Mouse (Mus musculus) lung, embryonic 14.5 days (tissue): ENCODE results near the gene Plcd4. TPM values are rescaled to one million over a fixed set of nuclear protein-coding genes. Genes with fewer than 3 reads are reported as not detected.

ENCODE experiments used
- ATAC-seq: fragments of 200-750 bp; cut with Nextera tagmentation; 2 replicates; pipeline ENCODE4 v1.8.0; 2017; ENCODE audit warnings: mild to moderate bottlenecking, moderate TSS enrichment, moderate library complexity; ENCODE audit not compliant: insufficient read depth
- DNase-seq: peaks from one replicate; pipeline ENCODE4 v3.0.0-alpha.2; 2015
- H3K27ac ChIP-seq: fragments of 300-500 bp; sonication (generic); 2 replicates; pipeline ENCODE4 v1.5.1; 2014; ENCODE audit warnings: low read depth, mild to moderate bottlenecking, moderate library complexity
- H3K27me3 ChIP-seq: fragments of 300-500 bp; sonication (generic); 2 replicates; pipeline ENCODE4 v1.6.1; 2014; ENCODE audit warnings: low read length, control low read depth; ENCODE audit not compliant: insufficient read depth
- H3K36me3 ChIP-seq: fragments of 300-500 bp; sonication (generic); 2 replicates; pipeline ENCODE4 v1.6.1; 2014; ENCODE audit warnings: control low read depth; ENCODE audit not compliant: insufficient read depth
- H3K4me1 ChIP-seq: fragments of 300-500 bp; sonication (generic); 2 replicates; pipeline ENCODE4 v1.6.1; 2014; ENCODE audit warnings: antibody characterized with exemption, control low read depth; ENCODE audit not compliant: insufficient read depth
- H3K4me2 ChIP-seq: fragments of 300-500 bp; sonication (generic); 2 replicates; pipeline ENCODE4 v1.6.1; 2014; ENCODE audit warnings: mild to moderate bottlenecking
- H3K4me3 ChIP-seq: fragments of 300-500 bp; sonication (generic); 2 replicates; pipeline ENCODE4 v1.5.1; 2014; ENCODE audit warnings: low read depth, low read length
- H3K9ac ChIP-seq: fragments of 300-500 bp; sonication (generic); 2 replicates; pipeline ENCODE4 v1.6.1; 2014
- H3K9me3 ChIP-seq: fragments of 300-500 bp; sonication (generic); 2 replicates; pipeline ENCODE4 v1.6.1; 2016; ENCODE audit warnings: low read depth, low read length, control low read depth
- CTCF ChIP-seq: IDR thresholded peaks from 2 replicates; pipeline ENCODE4 v1.5.1; 2016; ENCODE audit warnings: antibody characterized with exemption, low read depth
- WGBS: fragments of 180-500 bp; shearing (Covaris S2); extraction: QIAGEN DNeasy Blood & Tissue Kit; methylation state at CpG from one replicate; pipeline ENCODE4 v1.1.7; 2014; 5-methylcytosine and 5-hydroxymethylcytosine counted together
- polyA plus RNA-seq: library from polyadenylated mRNA; unstranded; fragments of >200 nt; fragmentation: Nextera tagmentation; extraction: Ambion mirVana; gene quantifications from 2 replicates; pipeline ENCODE4 v1.2.1, GENCODE M21; 2014

Gene Plcd4
- polyA plus RNA-seq, 1 experiment from 2014 or later, result 0.45 TPM

DNA sequence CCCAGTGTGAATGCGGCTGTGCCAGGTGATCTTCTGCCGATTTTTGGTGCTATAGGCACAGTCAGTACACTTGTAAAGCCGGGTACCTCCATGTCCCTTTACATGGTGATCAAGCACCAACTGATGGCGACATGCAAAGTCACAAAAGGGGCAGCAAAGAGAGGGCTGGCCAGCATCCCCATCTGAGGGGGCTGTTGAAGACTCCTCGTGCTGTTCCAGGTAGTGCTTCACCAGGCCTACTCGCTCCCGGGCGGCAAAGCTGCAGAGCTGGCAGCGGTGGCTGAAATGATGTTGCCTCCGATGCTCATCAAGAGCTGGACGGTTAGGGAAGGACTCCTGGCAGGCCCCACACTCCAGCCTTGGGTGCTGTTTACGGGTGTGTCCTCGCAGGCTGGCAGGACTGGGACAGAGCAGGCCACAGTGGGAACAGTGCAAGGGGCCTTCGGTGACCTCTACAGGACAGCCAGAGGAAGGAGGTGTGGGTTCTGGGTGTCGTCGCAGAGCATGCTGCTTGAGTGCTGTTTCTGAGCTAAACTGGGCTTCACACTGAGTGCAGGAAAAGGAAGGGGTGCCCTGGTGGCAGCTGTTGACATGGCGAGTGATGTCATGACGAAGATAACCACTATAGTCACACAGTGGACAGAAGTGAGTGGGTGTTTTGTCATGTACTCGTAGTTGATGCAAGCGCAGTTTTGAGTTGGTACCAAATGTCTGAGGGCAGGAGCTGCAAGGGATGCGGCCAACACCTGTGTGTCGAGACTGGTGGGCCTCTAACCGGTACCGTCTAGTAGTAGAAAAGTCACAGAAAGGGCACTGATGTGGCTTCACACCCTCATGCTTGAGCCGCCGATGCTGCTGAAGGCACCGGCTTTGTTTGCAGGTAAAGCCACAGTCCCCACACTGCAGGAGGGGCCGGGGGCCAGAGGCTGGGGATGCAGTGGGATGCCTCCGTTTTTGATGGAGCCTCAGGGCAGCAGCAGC lies 27.3 kb downstream of the Plcd4 start:
- H3K27ac ChIP-seq, result no peak overlapping the region
- no peak overlapping the region for H3K4me2 ChIP-seq
- no peak overlapping the region for H3K9ac ChIP-seq
- DNase-seq (no peak), ATAC-seq (no peak)
- H3K4me1 ChIP-seq, result no peaks in the 10 kb centered on the region
- peaks cover 92% of the 10 kb centered on the region for H3K36me3 ChIP-seq
- 91% methylated on average over 29 of the region's 29 CpGs for WGBS
- H3K27me3 ChIP-seq, result no peaks in the 10 kb centered on the region
- H3K9me3 ChIP-seq, result no peaks in the 10 kb centered on the region
- no peak for TF ChIP-seq CTCF
- no peak overlapping the region for H3K4me3 ChIP-seq

DNA sequence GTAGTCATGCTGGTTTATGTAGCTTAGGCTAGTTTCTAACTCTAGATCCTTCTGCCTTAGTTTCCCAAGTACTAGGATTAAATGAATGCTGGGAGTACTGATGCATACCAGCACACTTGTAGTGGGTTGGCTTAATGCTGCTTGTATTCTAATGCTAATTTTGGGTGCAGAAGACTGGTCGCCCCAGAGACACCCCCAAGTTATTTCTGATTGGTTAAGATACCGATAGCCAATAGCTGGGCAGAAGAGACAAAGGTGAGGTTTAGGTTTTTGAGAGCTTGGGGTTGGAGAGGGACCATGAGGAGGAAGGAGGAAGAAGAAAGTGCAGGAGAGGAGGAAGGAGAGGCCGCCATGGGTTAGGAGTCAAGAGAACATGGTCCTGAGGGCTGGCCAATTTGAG lies 39.9 kb downstream of the Plcd4 start:
- no peak for DNase-seq
- TF ChIP-seq CTCF, result no peak
- H3K36me3 ChIP-seq, result peaks cover 42% of the 10 kb centered on the region

DNA sequence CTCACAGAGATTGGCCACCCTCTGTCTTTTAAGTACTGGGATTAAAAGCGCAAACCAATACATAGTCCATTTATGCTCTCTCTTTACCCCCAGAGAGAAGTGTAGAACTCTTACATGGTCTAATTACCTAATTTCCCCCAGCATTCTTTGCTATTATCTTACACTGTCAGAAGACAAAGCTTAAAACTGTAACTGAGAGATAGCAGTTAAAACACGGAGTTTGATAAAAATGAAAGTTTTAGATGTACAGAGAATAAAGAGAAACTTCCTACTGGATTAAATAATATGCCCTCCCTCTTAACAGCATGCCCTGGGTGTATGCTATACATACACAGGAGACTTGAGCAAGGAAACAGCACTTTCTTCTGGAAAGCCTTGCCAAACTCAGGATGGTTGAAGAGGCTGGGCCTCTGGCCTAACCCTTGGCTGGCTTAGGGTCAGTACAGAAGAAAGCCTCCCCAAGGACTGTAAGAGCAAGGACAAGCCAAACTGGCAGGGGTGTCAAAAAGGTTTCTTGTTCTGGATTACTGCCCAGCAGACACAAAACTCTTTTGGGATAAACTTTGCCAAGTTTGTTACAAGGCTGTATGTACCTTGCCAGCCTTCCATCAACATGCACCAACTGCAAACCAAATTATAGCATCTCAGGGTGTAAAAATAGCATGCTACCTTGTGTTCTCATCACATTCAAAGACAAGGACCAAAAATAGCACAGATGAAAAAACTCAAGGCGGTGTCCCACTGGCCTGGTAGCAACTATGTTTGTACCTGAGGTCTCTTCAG lies 42.1 kb downstream of the Plcd4 start:
- no peak for DNase-seq
- ATAC-seq, result no peak
- Histone ChIP-seq H3K27me3 (no peaks in the 10 kb centered on the region), H3K36me3 (peaks cover 26% of the 10 kb centered on the region), H3K27ac (no peak overlapping the region), H3K4me3 (no peak overlapping the region), H3K9ac (no peak overlapping the region), H3K4me1 (peaks cover 11% of the 10 kb centered on the region; the same call in 1 of the 2 replicates), H3K4me2 (no peak overlapping the region), H3K9me3 (no peaks in the 10 kb centered on the region)
- no peak for TF ChIP-seq CTCF
- 94% methylated on average over 3 of the region's 3 CpGs for WGBS

More for the DNA sequence above, 39.9 kb downstream of the Plcd4 start:
- H3K9ac ChIP-seq, result no peak overlapping the region
- H3K4me2 ChIP-seq, result no peak overlapping the region
- H3K4me3 ChIP-seq, result no peak overlapping the region
- H3K4me1 ChIP-seq, result peaks cover 7% of the 10 kb centered on the region; the same call in 1 of the 2 replicates
- H3K27ac ChIP-seq, result no peak overlapping the region
- ATAC-seq, result no peak
- H3K27me3 ChIP-seq, result no peaks in the 10 kb centered on the region
- no peaks in the 10 kb centered on the region for H3K9me3 ChIP-seq
- 82% methylated on average over 3 of the region's 3 CpGs for WGBS

DNA sequence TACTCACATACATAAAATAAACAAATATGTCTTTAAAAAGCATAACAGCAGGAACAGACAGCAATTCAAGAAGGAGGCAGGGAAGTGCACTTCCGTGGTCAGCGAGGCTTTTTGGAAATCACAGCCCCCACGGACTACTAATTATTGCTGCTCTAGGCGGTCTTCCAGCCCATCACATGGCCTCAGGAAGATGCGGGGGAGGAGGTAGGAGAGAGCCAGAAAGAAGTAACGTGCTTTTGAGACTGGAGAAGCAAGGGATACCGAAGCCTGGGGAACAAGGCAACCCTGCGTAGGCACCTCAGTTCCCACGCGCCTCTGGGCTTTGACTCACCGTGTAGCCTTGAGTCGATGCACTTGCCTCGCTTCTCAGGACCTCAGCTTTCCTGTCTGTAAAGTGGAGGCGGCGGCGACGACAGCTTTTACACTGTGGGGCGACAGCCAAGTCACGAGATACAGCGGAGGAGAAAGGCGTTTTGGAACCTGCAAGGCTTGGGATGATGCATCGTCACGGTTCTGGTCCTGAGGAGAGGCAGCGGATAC lies 44.6 kb downstream of the Plcd4 start:
- Histone ChIP-seq H3K4me2 (peak overlapping the region; percentile 92), H3K27ac (peak overlapping the region; percentile 75), H3K9ac (peak overlapping the region; percentile 85), H3K27me3 (no peaks in the 10 kb centered on the region), H3K4me1 (peaks cover 11% of the 10 kb centered on the region; the same call in 1 of the 2 replicates), H3K36me3 (peaks cover 38% of the 10 kb centered on the region), H3K9me3 (no peaks in the 10 kb centered on the region), H3K4me3 (peak overlapping the region; percentile 86)
- DNase-seq (peak; percentile 26), ATAC-seq (no peak; the same call in 1 of the 2 replicates)
- TF ChIP-seq CTCF, result no peak
- under 1% methylated on average over 24 of the region's 24 CpGs for WGBS

DNA sequence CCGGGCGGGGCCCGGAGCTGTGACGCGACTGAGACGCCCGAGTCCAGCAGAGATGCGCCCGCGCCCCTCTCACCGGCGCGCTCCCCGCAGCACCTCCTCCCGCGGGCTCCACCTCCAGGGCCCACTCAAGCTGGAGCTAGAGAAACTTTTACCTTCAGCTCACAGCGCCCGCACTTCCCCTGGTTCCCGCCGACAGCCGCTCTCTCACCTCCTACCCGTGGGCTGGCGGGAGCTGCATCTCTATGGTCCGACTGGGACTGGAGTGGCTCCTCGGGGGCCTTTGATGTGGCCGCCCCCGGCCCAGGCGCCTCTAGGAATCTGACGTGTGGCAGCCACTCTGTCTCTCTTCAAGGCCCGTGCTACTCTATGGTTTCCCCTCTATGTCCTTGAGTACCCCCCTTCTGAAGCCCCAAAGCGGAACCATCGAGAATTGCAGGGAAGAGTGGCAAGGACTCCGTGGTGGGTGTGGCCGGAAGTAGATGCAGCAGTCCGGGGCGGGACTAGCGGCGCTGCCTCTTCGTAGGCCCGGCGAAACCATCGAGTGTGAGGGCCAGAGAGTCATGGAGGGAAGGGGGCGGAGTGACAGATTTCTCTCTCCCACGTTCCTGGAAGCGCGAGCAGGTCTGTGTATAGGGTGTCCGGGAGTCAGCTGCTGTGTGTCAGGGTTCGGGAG lies 45.2 kb downstream of the Plcd4 start, which contains the start of the genes Zfp142 and Bcs1l:
Gene Zfp142 (minus strand): TSS at position 474 of the 673 bp plus-strand sequence.
Gene Bcs1l (plus strand): TSS at position 517 of the 673 bp plus-strand sequence.
- H3K9ac ChIP-seq, result peak within 1 kb of the TSS; percentile 85
- peaks cover 11% of the 10 kb centered on the region; the same call in 1 of the 2 replicates for H3K4me1 ChIP-seq
- H3K4me2 ChIP-seq, result peak within 1 kb of the TSS; percentile 92
- under 1% methylated on average over 48 of the region's 48 CpGs for WGBS
- peak; percentile 99 for DNase-seq
- TF ChIP-seq CTCF, result peak; percentile 43
- peak within 1 kb of the TSS; percentile 75 for H3K27ac ChIP-seq
- H3K9me3 ChIP-seq, result no peaks in the 10 kb centered on the region
- ATAC-seq, result peak; percentile 99
- peak within 1 kb of the TSS; percentile 86 for H3K4me3 ChIP-seq
- H3K27me3 ChIP-seq, result no peaks in the 10 kb centered on the region
- H3K36me3 ChIP-seq, result peaks cover 38% of the 10 kb centered on the region

DNA sequence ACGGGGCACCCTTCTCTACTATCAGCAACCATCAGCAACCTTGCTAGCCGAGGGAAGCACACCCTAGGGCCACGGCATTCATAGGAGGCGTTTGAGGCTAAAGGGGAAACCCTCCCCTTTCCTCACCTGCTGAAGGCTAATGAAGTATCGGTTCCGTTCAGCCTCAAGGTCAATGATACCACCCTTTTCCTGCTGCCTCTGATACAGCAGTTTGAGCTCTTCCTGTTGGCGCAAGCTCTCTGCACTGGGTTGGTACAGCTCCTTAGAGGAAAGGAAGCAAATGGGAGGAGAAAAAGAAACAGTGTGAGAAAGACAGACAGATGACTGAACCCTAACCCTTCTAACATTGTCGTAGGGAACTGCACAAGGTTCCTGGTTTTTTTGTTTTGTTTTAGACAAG lies 51.7 kb downstream of the Plcd4 start:
- Histone ChIP-seq H3K9ac (no peak overlapping the region), H3K4me1 (no peaks in the 10 kb centered on the region), H3K27ac (no peak overlapping the region), H3K4me3 (no peak overlapping the region), H3K4me2 (no peak overlapping the region), H3K27me3 (no peaks in the 10 kb centered on the region), H3K9me3 (no peaks in the 10 kb centered on the region), H3K36me3 (peaks cover 84% of the 10 kb centered on the region)
- no peak for TF ChIP-seq CTCF
- no peak for DNase-seq
- ATAC-seq, result no peak
- WGBS, result 81% methylated on average over 8 of the region's 8 CpGs
